Mouse (Mus musculus): ENCODE measurements around the gene Gstt4.

- TF ChIP-seq CTCF (IDR thresholded peaks at IDR 0.05; ENCODE audit: low read depth, low read length) (no peak), TAL1 (conservative IDR thresholded peaks at IDR 0.05; ENCODE audit: low read depth, low read length) (no peak), POLR2AphosphoS5 (IDR thresholded peaks at IDR 0.05; ENCODE audit: insufficient replicate concordance, low read depth, low read length) (no peak), GATA2 (IDR thresholded peaks at IDR 0.05; ENCODE audit: borderline replicate concordance, low read depth, low read length) (no peak), GATA1 (IDR thresholded peaks at IDR 0.05; ENCODE audit: borderline replicate concordance, low read length) (no peak)
These were observed 1.4 kb upstream of the Gstt4 start for GRCm38 (mm10) chr10:75823782-75824181.
